Mouse (Mus musculus) midbrain, postnatal 0 days (tissue): ENCODE measurements at regions not wholly inside any gene's neighbourhood (a gene's known extent, or its start where the extent isn't known, plus 50 kb on each side); places are given as distances from the start of the nearest gene placed in this dataset.
A peak's percentile ranks its signal among the peaks of the same experiment; 100 is the strongest.

Source experiments
- ATAC-seq: fragments of 200-750 bp; cut with Nextera tagmentation; 2 replicates; pipeline ENCODE4 v1.8.0; 2017; ENCODE audit warnings: moderate number of reproducible peaks, mild to moderate bottlenecking, moderate TSS enrichment, moderate library complexity; ENCODE audit not compliant: low FRiP score
- DNase-seq: peaks from one replicate; pipeline ENCODE4 v3.0.0-alpha.2; 2015; ENCODE audit warnings: low spot score
- H3K27ac ChIP-seq: fragments of 300-500 bp; sonication (generic); 2 replicates; pipeline ENCODE4 v1.5.1; 2014; ENCODE audit warnings: low read depth, mild to moderate bottlenecking, low read length, mixed read lengths
- H3K27me3 ChIP-seq: fragments of 300-500 bp; sonication (generic); 2 replicates; pipeline ENCODE4 v1.6.1; 2014; ENCODE audit warnings: low read length, control low read depth, mixed read lengths; ENCODE audit not compliant: insufficient read depth
- H3K36me3 ChIP-seq: fragments of 300-500 bp; sonication (generic); 2 replicates; pipeline ENCODE4 v1.6.1; 2014; ENCODE audit warnings: low read length, control low read depth, mixed read lengths; ENCODE audit not compliant: insufficient read depth
- H3K4me1 ChIP-seq: fragments of 300-500 bp; sonication (generic); 2 replicates; pipeline ENCODE4 v1.6.1; 2014; ENCODE audit warnings: mild to moderate bottlenecking, control low read depth, antibody characterized with exemption, low read length, mixed read lengths; ENCODE audit not compliant: insufficient read depth
- H3K4me2 ChIP-seq: fragments of 300-500 bp; sonication (generic); 2 replicates; pipeline ENCODE4 v1.6.1; 2014; ENCODE audit warnings: low read depth, mild to moderate bottlenecking, low read length, mixed read lengths; ENCODE audit not compliant: poor library complexity, severe bottlenecking
- H3K4me3 ChIP-seq: fragments of 300-500 bp; sonication (generic); 2 replicates; pipeline ENCODE4 v1.5.1; 2014; ENCODE audit warnings: low read depth, mild to moderate bottlenecking, low read length, moderate library complexity
- H3K9ac ChIP-seq: fragments of 300-500 bp; sonication (generic); replicated peaks from 2 replicates; pipeline ENCODE4 v1.6.1; 2014; ENCODE audit warnings: mild to moderate bottlenecking, low read length, moderate library complexity, mixed read lengths; ENCODE audit not compliant: poor library complexity, severe bottlenecking
- H3K9me3 ChIP-seq: fragments of 300-500 bp; sonication (generic); 2 replicates; pipeline ENCODE4 v1.6.1; 2016; ENCODE audit warnings: low read length, control low read depth
- CTCF ChIP-seq: IDR thresholded peaks from 2 replicates; pipeline ENCODE4 v1.5.1; 2016; ENCODE audit warnings: antibody characterized with exemption, mild to moderate bottlenecking
- WGBS: fragments of 180-500 bp; shearing (Covaris S2); extraction: QIAGEN DNeasy Blood & Tissue Kit; methylation state at CpG from one replicate; pipeline ENCODE4 v1.1.7; 2014; 5-methylcytosine and 5-hydroxymethylcytosine counted together

GRCm38 (mm10) chr1:90285318-90285717 is 81.5 kb downstream of the Ackr3 start:
- 27% methylated on average over 4 of the region's 4 CpGs for WGBS
- Histone ChIP-seq H3K4me3 (no peak overlapping the region), H3K9me3 (no peaks in the 10 kb centered on the region), H3K4me2 (no peak overlapping the region), H3K27me3 (no peaks in the 10 kb centered on the region), H3K9ac (no peak overlapping the region), H3K4me1 (peaks cover 14% of the 10 kb centered on the region), H3K27ac (no peak overlapping the region), H3K36me3 (no peaks in the 10 kb centered on the region)
- TF ChIP-seq CTCF: no peak
- DNase-seq: peak; percentile 32
- ATAC-seq: no peak

- Histone ChIP-seq H3K36me3 (no peaks in the 10 kb centered on the region), H3K4me3 (no peak overlapping the region), H3K27ac (no peak overlapping the region), H3K4me2 (no peak overlapping the region), H3K4me1 (peaks cover 14% of the 10 kb centered on the region), H3K9ac (no peak overlapping the region), H3K9me3 (no peaks in the 10 kb centered on the region), H3K27me3 (no peaks in the 10 kb centered on the region)
- WGBS: 83% methylated on average over 3 of the region's 3 CpGs
- DNase-seq (no peak), ATAC-seq (no peak)
- TF ChIP-seq CTCF: no peak
These were observed 83.5 kb downstream of the Ackr3 start for GRCm38 (mm10) chr1:90287251-90287650.

- WGBS: 56% methylated on average over 8 of the region's 8 CpGs
- no peak overlapping the region for H3K27ac ChIP-seq
- DNase-seq: no peak
These were observed 85.3 kb downstream of the Ackr3 start for GRCm38 (mm10) chr1:90288892-90289731.

GRCm38 (mm10) chr1:90289732-90290215 is 86.0 kb downstream of the Ackr3 start:
- 0 out of 2 replicates have a peak, but pooled peaks have one; percentile 45 for ATAC-seq
- Histone ChIP-seq H3K4me1 (peaks cover 2% of the 10 kb centered on the region), H3K9me3 (no peaks in the 10 kb centered on the region), H3K27me3 (no peaks in the 10 kb centered on the region), H3K4me3 (no peak overlapping the region), H3K9ac (no peak overlapping the region), H3K27ac (no peak overlapping the region), H3K4me2 (no peak overlapping the region), H3K36me3 (no peaks in the 10 kb centered on the region)
- 13% methylated on average over 6 of the region's 6 CpGs for WGBS
- TF ChIP-seq CTCF: no peak
- no peak for DNase-seq

More at GRCm38 (mm10) chr1:90288892-90289731, 85.3 kb downstream of the Ackr3 start:
- Histone ChIP-seq H3K4me2 (no peak overlapping the region), H3K4me3 (no peak overlapping the region), H3K9ac (no peak overlapping the region), H3K4me1 (peaks cover 7% of the 10 kb centered on the region), H3K27me3 (no peaks in the 10 kb centered on the region), H3K36me3 (no peaks in the 10 kb centered on the region), H3K9me3 (no peaks in the 10 kb centered on the region)
- no peak for ATAC-seq
- no peak for TF ChIP-seq CTCF

GRCm38 (mm10) chr1:90290428-90291197 is 86.8 kb downstream of the Ackr3 start:
- TF ChIP-seq CTCF: no peak
- Histone ChIP-seq H3K9ac (no peak overlapping the region), H3K9me3 (no peaks in the 10 kb centered on the region), H3K27me3 (no peaks in the 10 kb centered on the region), H3K36me3 (no peaks in the 10 kb centered on the region), H3K27ac (no peak overlapping the region; the same call in 1 of the 2 replicates), H3K4me2 (no peak overlapping the region), H3K4me3 (no peak overlapping the region), H3K4me1 (no peaks in the 10 kb centered on the region; the same call in 1 of the 2 replicates)
- ATAC-seq: peak; percentile 58; the same call in 1 of the 2 replicates
- WGBS: 18% methylated on average over 7 of the region's 7 CpGs
- DNase-seq: peak; percentile 77
